Mouse (Mus musculus): ENCODE data around the gene Arl15.

Arl15 gene

GRCm38 (mm10) chr13:114052426-114053205, 258.3 kb downstream of the Arl15 start:
- DNase-seq (ENCODE audit: extremely low spot score, low read depth, low spot score) = no peak

DNA sequence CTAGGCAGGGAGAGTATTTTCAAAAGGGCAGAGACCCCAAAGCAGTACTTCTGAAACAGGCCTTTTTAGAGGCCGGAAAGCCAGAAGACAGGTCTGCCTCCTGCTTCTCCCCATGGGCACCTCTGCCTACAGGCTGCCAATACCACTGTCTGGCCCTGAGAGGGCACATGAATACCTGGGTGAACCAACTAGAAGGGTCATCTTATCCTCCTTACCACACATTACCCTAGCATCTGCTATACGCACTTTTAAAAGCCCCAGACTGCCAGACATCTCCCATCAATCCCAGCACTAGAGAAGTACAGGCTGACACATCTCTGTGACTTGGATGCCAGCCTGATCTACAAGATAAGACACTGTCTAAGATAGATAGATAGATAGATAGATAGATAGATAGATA, 259.0 kb downstream of the Arl15 start:
- no peak for DNase-seq (ENCODE audit: extremely low spot score, low read depth, low spot score)

GRCm38 (mm10) chr13:114055686-114056085, 261.4 kb downstream of the Arl15 start:
- no peak for DNase-seq (ENCODE audit: extremely low spot score, low read depth, low spot score)

DNA sequence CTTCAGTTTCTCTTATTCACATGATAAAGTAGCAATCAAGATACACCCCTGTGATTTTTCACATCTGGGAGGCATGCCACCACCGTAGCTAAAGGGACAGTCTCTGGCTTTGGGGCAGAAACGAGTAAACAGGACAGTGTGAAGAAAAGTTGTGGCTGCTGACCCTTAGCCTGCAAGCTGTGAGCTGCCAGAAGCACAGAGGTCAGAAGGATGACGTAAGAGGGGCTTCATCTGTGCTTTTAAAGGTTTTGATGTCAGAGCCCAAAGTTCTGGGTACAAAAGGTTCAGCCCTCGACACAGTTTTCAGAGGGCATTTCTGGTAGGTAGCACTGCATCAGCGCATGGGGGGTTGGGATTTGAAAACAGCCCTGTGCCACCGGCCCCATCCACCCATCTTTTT, 266.0 kb downstream of the Arl15 start:
- DNase-seq (ENCODE audit: extremely low spot score, low read depth, low spot score) = no peak

DNA sequence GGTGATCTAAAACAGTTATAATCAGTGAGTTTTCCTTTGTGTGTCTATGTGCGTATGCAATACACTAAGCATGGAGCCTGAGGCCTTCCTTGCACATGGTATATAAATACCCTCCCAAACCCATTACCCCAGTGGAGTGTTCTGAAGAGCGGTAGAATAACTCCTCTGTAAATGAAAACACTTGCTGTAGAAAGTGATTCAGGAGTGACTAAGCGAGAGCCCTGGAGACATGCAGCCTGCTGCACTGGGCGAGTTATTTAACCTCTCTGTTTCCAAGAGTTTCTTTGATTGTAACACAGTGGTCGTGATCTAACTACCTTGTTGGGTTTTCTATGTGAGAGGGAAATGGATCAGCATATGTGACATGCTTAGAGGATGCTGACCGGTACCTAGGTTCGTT, 266.9 kb downstream of the Arl15 start:
- DNase-seq (ENCODE audit: extremely low spot score, low read depth, low spot score) = no peak

- no peak for DNase-seq (ENCODE audit: extremely low spot score, low read depth, low spot score)
These were observed 269.8 kb downstream of the Arl15 start for GRCm38 (mm10) chr13:114064069-114064468.

DNA sequence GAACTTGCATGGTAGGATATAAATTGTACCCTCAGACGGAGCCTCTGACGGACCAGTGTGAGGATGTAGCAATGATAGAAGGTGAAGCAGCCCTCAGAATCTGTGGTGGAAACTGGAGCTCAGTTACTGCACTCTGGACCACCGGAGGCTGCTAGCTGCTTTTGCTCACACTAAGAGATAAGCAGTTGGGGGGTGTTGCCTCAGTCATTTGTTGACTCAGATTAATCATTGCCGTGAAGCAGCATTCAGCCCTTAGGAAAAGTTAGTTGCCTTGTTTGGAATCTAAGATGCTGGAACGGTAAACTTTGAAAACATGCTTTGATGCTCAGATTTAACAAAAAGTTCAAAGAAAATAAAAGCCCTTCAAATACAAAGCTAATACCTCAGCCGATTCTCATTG, 270.7 kb downstream of the Arl15 start:
- DNase-seq (ENCODE audit: extremely low spot score, low read depth, low spot score) = no peak

- no peak for DNase-seq (ENCODE audit: extremely low spot score, low read depth, low spot score)
These were observed 274.1 kb downstream of the Arl15 start for GRCm38 (mm10) chr13:114068421-114068820.

- DNase-seq (ENCODE audit: extremely low spot score, low read depth, low spot score) = no peak
These were observed 277.1 kb downstream of the Arl15 start for GRCm38 (mm10) chr13:114071439-114071838.

- DNase-seq (ENCODE audit: extremely low spot score, low read depth, low spot score) = no peak
These were observed 280.2 kb downstream of the Arl15 start for GRCm38 (mm10) chr13:114074471-114074870.

DNA sequence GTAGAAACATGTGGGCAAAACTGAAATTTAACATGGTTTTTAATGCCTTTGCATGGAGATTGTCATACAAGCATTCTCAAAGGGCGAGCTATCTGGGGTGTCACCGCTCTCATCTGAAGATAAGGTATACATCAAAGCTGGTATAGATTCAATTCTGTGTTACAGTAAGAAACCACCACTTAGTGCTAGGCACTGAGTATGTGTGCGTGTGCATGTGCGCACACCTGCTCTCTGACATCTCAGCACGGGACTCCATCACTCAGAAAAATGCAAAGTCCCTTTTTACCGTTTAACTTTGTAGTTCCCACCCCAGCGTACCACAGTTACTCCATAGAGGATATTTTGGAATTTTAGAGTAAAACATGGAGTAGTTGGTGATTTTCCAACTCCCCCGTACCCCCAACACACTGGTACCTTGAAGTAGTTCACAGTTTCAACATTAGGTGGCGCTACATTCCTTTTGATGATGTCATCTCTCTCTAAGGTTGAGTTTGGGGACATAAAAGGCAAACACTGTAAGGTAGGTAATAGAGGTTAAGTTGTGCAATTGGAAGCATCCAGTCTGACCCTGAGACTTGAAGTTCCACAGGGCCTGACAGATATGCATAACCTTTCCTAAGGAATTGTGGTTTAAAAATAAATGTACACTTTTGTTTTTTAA, 281.5 kb downstream of the Arl15 start:
- DNase-seq (ENCODE audit: extremely low spot score, low read depth, low spot score) = peak; percentile 31

DNA sequence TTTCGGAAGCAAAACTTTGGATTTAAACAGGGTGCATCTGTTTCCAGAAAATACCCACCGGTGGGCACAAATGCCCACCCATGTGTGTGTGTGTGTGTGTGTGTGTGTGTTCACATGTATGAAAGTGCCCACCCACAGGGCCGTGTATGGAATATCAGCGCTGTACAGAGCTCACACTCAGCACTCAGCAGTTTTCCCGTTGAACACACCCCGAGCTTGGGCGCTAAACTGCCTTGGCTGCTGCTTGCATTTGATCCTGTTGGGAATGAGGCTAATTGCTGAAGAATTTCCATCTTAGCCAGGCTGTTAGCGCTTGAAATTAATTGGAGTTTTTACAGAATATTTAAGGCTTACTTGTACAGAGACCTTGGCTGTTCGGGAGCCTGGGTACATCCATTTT, 282.9 kb downstream of the Arl15 start:
- DNase-seq (ENCODE audit: extremely low spot score, low read depth, low spot score) = no peak

GRCm38 (mm10) chr13:114077584-114078270, 283.4 kb downstream of the Arl15 start:
- DNase-seq (ENCODE audit: extremely low spot score, low read depth, low spot score) = no peak

GRCm38 (mm10) chr13:114078851-114079250, 284.5 kb downstream of the Arl15 start:
- DNase-seq (ENCODE audit: extremely low spot score, low read depth, low spot score) = no peak

DNA sequence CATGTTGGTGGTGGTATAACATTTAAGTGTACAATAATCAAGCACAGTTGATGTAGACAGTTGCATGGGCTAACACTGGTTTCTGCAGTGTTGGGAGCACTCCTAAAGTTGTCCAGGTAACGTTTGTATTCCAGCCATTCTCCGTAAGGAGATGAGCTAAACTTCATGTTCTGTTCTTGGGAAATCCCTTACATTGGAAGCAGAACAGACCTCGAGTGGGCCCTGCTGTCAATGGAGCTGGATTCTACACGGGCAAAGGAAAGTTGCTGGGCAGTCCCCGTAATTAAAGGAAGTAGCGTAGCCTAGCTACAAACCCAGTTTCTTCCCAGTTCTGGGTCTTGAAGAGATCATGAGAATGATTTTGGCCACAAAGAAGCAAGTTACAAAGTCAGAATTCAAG, 285.4 kb downstream of the Arl15 start:
- DNase-seq (ENCODE audit: extremely low spot score, low read depth, low spot score) = no peak

DNA sequence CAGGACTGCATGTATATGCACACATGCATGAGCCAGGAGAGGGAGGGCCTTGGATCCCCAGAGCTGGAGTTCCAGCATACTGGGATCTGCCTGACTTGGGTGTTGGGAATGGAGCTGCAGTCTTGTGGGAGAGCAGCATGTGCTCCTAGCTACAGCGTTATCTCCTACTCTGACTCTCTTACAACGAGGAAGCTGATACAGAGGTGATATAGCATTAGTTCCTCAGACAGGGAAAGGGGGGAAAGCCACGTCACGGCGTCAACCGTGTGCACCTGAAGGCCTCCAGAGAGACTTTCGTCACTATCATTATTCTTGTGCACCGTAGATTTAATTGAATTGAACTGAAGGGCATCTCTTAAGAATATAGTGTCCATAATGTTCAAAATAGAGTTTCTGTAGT, 286.2 kb downstream of the Arl15 start:
- no peak for DNase-seq (ENCODE audit: extremely low spot score, low read depth, low spot score)

GRCm38 (mm10) chr13:114083570-114084138, 289.3 kb downstream of the Arl15 start:
- no peak for DNase-seq (ENCODE audit: extremely low spot score, low read depth, low spot score)

DNA sequence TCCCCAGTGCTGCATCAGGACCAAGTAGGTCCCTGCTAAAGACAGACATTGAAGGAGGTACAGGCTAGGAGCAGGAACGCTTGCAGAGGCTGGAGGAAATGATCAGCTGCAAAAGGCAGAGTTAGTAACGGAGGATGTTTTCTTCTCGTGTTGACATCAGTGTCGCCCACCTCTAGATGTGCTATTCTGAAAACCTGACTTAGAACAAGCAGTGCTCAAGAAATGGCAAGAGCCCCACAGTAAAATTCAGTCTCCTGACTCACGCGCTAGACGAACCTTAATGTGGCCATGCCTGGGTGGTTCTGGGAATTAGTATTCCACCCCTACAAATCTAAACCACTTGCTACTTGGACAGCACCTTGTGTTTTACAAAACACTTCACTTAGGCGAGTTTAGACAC, 291.1 kb downstream of the Arl15 start:
- DNase-seq (ENCODE audit: extremely low spot score, low read depth, low spot score) = no peak

DNA sequence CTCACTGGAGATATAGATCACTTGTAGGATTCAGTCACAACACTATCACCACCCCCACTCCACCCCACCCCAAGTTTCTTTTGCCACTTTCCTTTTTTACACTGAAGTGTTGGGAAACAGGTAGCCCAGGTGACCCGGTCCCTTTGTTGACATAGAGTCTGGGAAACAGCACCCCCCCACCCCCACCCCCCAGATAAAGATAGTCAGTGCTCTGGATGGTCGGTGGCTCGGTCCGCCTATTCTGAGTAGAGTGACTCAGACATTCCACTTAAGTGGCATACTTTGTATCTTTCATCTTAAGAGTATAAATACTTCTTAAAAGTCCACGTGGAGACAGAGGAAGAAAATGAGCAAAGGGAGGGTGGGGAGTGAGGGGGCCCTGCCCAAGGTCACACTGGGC, 292.0 kb downstream of the Arl15 start:
- DNase-seq (ENCODE audit: extremely low spot score, low read depth, low spot score) = no peak

DNA sequence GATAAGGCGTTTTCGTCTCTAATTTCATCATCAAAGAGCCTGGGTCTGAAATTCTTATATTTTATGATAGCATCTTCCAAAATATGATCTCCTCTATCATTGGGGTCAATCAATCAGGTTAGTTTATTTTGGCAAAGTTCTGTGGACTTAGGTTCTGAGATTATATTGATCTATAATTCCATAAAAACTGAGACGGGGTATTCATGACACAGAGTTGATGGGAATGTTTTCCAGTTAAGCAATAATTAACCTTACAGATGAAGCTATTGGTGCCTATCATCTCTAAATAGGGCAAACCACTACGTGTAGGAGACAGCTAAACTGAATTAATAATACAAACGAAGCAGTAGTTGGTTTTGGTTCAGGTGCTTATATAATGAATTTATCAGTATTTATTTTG, 292.5 kb downstream of the Arl15 start:
- DNase-seq (ENCODE audit: extremely low spot score, low read depth, low spot score) = no peak

DNA sequence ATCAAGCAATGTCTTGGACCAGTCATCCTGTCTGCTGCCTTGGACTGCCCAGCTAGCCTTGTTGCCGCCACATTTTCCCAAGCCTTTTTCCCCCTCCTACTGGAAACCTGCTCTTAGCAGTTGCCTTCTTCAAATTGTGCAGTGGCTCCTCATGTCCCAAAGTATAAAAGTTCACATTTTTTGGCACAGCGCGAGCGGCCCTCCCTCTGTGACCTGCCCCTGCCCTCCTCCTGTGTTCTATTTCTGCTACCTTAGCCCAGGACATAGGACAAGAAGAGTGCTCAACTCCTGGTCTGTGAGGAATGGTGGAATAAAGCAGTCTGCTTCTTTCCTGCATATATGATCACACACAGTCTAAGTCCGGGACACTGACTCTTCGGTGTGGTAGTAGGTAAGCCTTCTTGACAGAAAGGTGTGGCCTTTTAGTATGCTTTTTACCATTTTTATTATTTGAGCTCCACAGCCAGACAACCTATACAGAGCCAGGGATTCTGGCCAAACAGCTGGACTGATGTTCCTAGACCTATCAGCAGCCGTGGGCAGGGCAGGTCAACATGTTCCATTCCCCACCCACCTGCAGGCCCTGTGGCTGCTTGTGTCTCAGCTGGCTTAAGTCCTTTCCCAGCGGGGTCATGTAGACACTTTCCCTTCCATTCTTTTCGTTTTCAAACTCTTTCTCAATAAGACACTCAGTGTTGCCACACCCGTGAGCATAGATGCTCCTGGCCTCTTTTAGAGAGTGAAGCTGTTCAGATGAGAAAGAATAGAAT, 293.6 kb downstream of the Arl15 start:
- no peak for DNase-seq (ENCODE audit: extremely low spot score, low read depth, low spot score)
